Mouse (Mus musculus) adrenal gland, postnatal 0 days (tissue): ENCODE data around the gene Cpne9. TPM values are rescaled to one million over a fixed set of nuclear protein-coding genes. Genes with fewer than 3 reads are reported as not detected.

Experiments
- polyA plus RNA-seq: library from polyadenylated mRNA; unstranded; fragments of >200 nt; fragmentation: Nextera tagmentation; extraction: Ambion mirVana; gene quantifications from 2 replicates; pipeline ENCODE4 v1.2.1, GENCODE M21; 2015

Gene Cpne9
- 0.11 TPM in 2 replicates for polyA plus RNA-seq

GRCm38 (mm10) chr6:113282101-113282802, at the start of gene Cpne9:
TSS of gene Cpne9 (plus strand) at chr6:113282307.

GRCm38 (mm10) chr6:113237542-113238270, 44.4 kb upstream of the Cpne9 start, which contains the start of gene Mtmr14:
TSS of gene Mtmr14 (plus strand) at chr6:113237843.

GRCm38 (mm10) chr6:113306986-113307349, 24.9 kb downstream of the Cpne9 start, which contains the start of gene Brpf1:
TSS of gene Brpf1 (plus strand) at chr6:113307137.

GRCm38 (mm10) chr6:113326533-113327315, 44.6 kb downstream of the Cpne9 start, which contains the start of gene Ogg1:
TSS of gene Ogg1 (plus strand) at chr6:113326972.

GRCm38 (mm10) chr6:113343177-113344092, 61.3 kb downstream of the Cpne9 start, which contains the start of gene Camk1:
TSS of gene Camk1 (minus strand) at chr6:113343984.

Other genes with a start within 250 kb of the Cpne9 start
- gene Thumpd3, start 236.1 kb upstream of the Cpne9 start, polyA plus RNA-seq = 38.0 and 52.7 TPM in 2 replicates
- 35.5 and 55.9 TPM in 2 replicates for gene Setd5, start 204.9 kb upstream of the Cpne9 start, polyA plus RNA-seq
- gene Lhfpl4, start 86.9 kb upstream of the Cpne9 start, polyA plus RNA-seq = 4.2 and 6.2 TPM in 2 replicates
- gene Mtmr14, start 44.5 kb upstream of the Cpne9 start, polyA plus RNA-seq = 30.8 and 32.0 TPM in 2 replicates
- gene Brpf1, start 24.8 kb downstream of the Cpne9 start, polyA plus RNA-seq = 7.2 and 9.8 TPM in 2 replicates
- gene Ogg1, start 44.7 kb downstream of the Cpne9 start, polyA plus RNA-seq = 12.6 and 15.8 TPM in 2 replicates
- gene Camk1, start 61.7 kb downstream of the Cpne9 start, polyA plus RNA-seq = 101 and 105 TPM in 2 replicates
- 28.2 and 43.4 TPM in 2 replicates for gene Tada3, start 95.6 kb downstream of the Cpne9 start, polyA plus RNA-seq
- 282 and 330 TPM in 2 replicates for gene Arpc4, start 95.8 kb downstream of the Cpne9 start, polyA plus RNA-seq
- gene Ttll3, start 107.0 kb downstream of the Cpne9 start, polyA plus RNA-seq = 1.4 and 1.8 TPM in 2 replicates
- 8.8 and 15.2 TPM in 2 replicates for gene Rpusd3, start 137.0 kb downstream of the Cpne9 start, polyA plus RNA-seq
- 1.2 and 2.2 TPM in 2 replicates for gene Cidec, start 153.5 kb downstream of the Cpne9 start, polyA plus RNA-seq
- gene Jagn1, start 160.3 kb downstream of the Cpne9 start, polyA plus RNA-seq = 62.6 and 65.0 TPM in 2 replicates
- gene Il17re, start 176.2 kb downstream of the Cpne9 start, polyA plus RNA-seq = 2.0 and 2.7 TPM in 2 replicates
- 16.6 and 22.4 TPM in 2 replicates for gene Il17rc, start 189.1 kb downstream of the Cpne9 start, polyA plus RNA-seq
- gene Creld1, start 201.0 kb downstream of the Cpne9 start, polyA plus RNA-seq = 26.5 and 32.6 TPM in 2 replicates
- gene Prrt3, start 219.6 kb downstream of the Cpne9 start, polyA plus RNA-seq = 0.62 and 0.69 TPM in 2 replicates
- gene Emc3, start 249.3 kb downstream of the Cpne9 start, polyA plus RNA-seq = 107 and 145 TPM in 2 replicates
- 2.4 and 3.5 TPM in 2 replicates for gene Fancd2, start 249.4 kb downstream of the Cpne9 start, polyA plus RNA-seq